Mouse (Mus musculus) midbrain, postnatal 0 days (tissue): ENCODE measurements around the gene Acad10. TPM values are rescaled to one million over a fixed set of nuclear protein-coding genes. Genes with fewer than 3 reads are reported as not detected.
A peak's percentile ranks its signal among the peaks of the same experiment; 100 is the strongest.

Experiments used
- ATAC-seq: fragments of 200-750 bp; cut with Nextera tagmentation; 2 replicates; pipeline ENCODE4 v1.8.0; 2017; ENCODE audit warnings: moderate number of reproducible peaks, mild to moderate bottlenecking, moderate TSS enrichment, moderate library complexity; ENCODE audit not compliant: low FRiP score
- DNase-seq: peaks from one replicate; pipeline ENCODE4 v3.0.0-alpha.2; 2015; ENCODE audit warnings: low spot score
- H3K27ac ChIP-seq: fragments of 300-500 bp; sonication (generic); 2 replicates; pipeline ENCODE4 v1.5.1; 2014; ENCODE audit warnings: low read depth, mild to moderate bottlenecking, low read length, mixed read lengths
- H3K27me3 ChIP-seq: fragments of 300-500 bp; sonication (generic); 2 replicates; pipeline ENCODE4 v1.6.1; 2014; ENCODE audit warnings: low read length, control low read depth, mixed read lengths; ENCODE audit not compliant: insufficient read depth
- H3K36me3 ChIP-seq: fragments of 300-500 bp; sonication (generic); 2 replicates; pipeline ENCODE4 v1.6.1; 2014; ENCODE audit warnings: low read length, control low read depth, mixed read lengths; ENCODE audit not compliant: insufficient read depth
- H3K4me1 ChIP-seq: fragments of 300-500 bp; sonication (generic); 2 replicates; pipeline ENCODE4 v1.6.1; 2014; ENCODE audit warnings: mild to moderate bottlenecking, control low read depth, antibody characterized with exemption, low read length, mixed read lengths; ENCODE audit not compliant: insufficient read depth
- H3K4me2 ChIP-seq: fragments of 300-500 bp; sonication (generic); 2 replicates; pipeline ENCODE4 v1.6.1; 2014; ENCODE audit warnings: low read depth, mild to moderate bottlenecking, low read length, mixed read lengths; ENCODE audit not compliant: poor library complexity, severe bottlenecking
- H3K4me3 ChIP-seq: fragments of 300-500 bp; sonication (generic); 2 replicates; pipeline ENCODE4 v1.5.1; 2014; ENCODE audit warnings: low read depth, mild to moderate bottlenecking, low read length, moderate library complexity
- H3K9ac ChIP-seq: fragments of 300-500 bp; sonication (generic); replicated peaks from 2 replicates; pipeline ENCODE4 v1.6.1; 2014; ENCODE audit warnings: mild to moderate bottlenecking, low read length, moderate library complexity, mixed read lengths; ENCODE audit not compliant: poor library complexity, severe bottlenecking
- H3K9me3 ChIP-seq: fragments of 300-500 bp; sonication (generic); 2 replicates; pipeline ENCODE4 v1.6.1; 2016; ENCODE audit warnings: low read length, control low read depth
- CTCF ChIP-seq: IDR thresholded peaks from 2 replicates; pipeline ENCODE4 v1.5.1; 2016; ENCODE audit warnings: antibody characterized with exemption, mild to moderate bottlenecking
- WGBS: fragments of 180-500 bp; shearing (Covaris S2); extraction: QIAGEN DNeasy Blood & Tissue Kit; methylation state at CpG from one replicate; pipeline ENCODE4 v1.1.7; 2014; 5-methylcytosine and 5-hydroxymethylcytosine counted together
- polyA plus RNA-seq: library from polyadenylated mRNA; unstranded; fragments of >200 nt; fragmentation: Nextera tagmentation; extraction: Ambion mirVana; gene quantifications from 2 replicates; pipeline ENCODE4 v1.2.1, GENCODE M21; 2015
- total RNA-seq: library from RNA; depleted of rRNA; stranded (reverse); fragments of >200 nt; gene quantifications from 2 replicates; pipeline ENCODE4 v1.2.3, GENCODE M21; 2014; rRNA removed

The Acad10 gene
- total and polyA plus RNA-seq, 2 experiments from 2014 or later = 1.4 to 1.7 TPM

GRCm38 (mm10) chr5:121583765-121584501, 76.4 kb downstream of the Acad10 start:
- ATAC-seq = no peak
- Histone ChIP-seq H3K27ac (no peak overlapping the region), H3K4me1 (no peaks in the 10 kb centered on the region), H3K9ac (no peak overlapping the region), H3K27me3 (no peaks in the 10 kb centered on the region), H3K36me3 (peaks cover 10% of the 10 kb centered on the region), H3K9me3 (no peaks in the 10 kb centered on the region), H3K4me3 (no peak overlapping the region), H3K4me2 (no peak overlapping the region)
- DNase-seq = peak; percentile 79
- TF ChIP-seq CTCF = peak; percentile 72
- WGBS = 56% methylated on average over 12 of the region's 12 CpGs

DNA sequence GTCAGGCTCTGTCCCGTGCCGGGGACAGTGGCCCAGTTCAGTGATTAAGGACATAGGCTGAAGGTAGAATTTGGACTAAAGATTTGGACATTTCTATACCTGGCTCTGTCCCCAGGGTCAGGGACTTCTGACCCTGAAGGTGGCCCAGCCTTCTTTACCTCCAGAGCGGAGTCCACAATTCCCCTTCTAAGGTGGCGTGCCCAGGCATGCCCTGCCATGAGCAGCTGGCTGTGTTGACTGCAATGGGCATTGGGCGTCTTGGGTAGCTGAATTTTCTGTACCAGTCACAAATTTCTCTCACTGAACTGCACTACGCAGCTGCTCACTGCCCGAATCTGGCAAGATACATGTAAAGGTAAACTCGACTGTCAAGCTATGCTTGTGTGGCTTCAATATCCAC, 78.4 kb downstream of the Acad10 start:
- Histone ChIP-seq H3K4me2 (no peak overlapping the region), H3K27ac (no peak overlapping the region), H3K27me3 (no peaks in the 10 kb centered on the region), H3K36me3 (peaks cover 18% of the 10 kb centered on the region), H3K4me3 (no peak overlapping the region), H3K9me3 (no peaks in the 10 kb centered on the region), H3K4me1 (no peaks in the 10 kb centered on the region), H3K9ac (no peak overlapping the region)
- DNase-seq (no peak), ATAC-seq (no peak)
- TF ChIP-seq CTCF = no peak
- WGBS = 96% methylated on average over 8 of the region's 8 CpGs

GRCm38 (mm10) chr5:121576927-121577488, 83.3 kb downstream of the Acad10 start:
- TF ChIP-seq CTCF = no peak
- Histone ChIP-seq H3K4me3 (no peak overlapping the region), H3K36me3 (peaks cover 40% of the 10 kb centered on the region), H3K27me3 (no peaks in the 10 kb centered on the region), H3K27ac (no peak overlapping the region), H3K4me2 (no peak overlapping the region), H3K4me1 (no peaks in the 10 kb centered on the region), H3K9ac (no peak overlapping the region), H3K9me3 (no peaks in the 10 kb centered on the region)
- no peak for DNase-seq
- WGBS = 89% methylated on average over 11 of the region's 11 CpGs
- no peak for ATAC-seq

GRCm38 (mm10) chr5:121575867-121576266, 84.4 kb downstream of the Acad10 start:
- Histone ChIP-seq H3K4me1 (no peaks in the 10 kb centered on the region), H3K4me3 (no peak overlapping the region), H3K27ac (no peak overlapping the region), H3K27me3 (no peaks in the 10 kb centered on the region), H3K36me3 (peaks cover 48% of the 10 kb centered on the region), H3K4me2 (no peak overlapping the region), H3K9ac (no peak overlapping the region), H3K9me3 (no peaks in the 10 kb centered on the region)
- no peak for TF ChIP-seq CTCF
- WGBS = 97% methylated on average over 11 of the region's 11 CpGs
- ATAC-seq = no peak
- DNase-seq = no peak

- Histone ChIP-seq H3K9me3 (no peaks in the 10 kb centered on the region), H3K27ac (no peak overlapping the region), H3K36me3 (peaks cover 49% of the 10 kb centered on the region), H3K4me1 (no peaks in the 10 kb centered on the region), H3K9ac (no peak overlapping the region), H3K4me2 (no peak overlapping the region), H3K4me3 (no peak overlapping the region), H3K27me3 (no peaks in the 10 kb centered on the region)
- no peak for DNase-seq
- no peak for ATAC-seq
- no peak for TF ChIP-seq CTCF
- 88% methylated on average over 13 of the region's 13 CpGs for WGBS
Observed at GRCm38 (mm10) chr5:121574145-121574544, 86.2 kb downstream of the Acad10 start.

Other genes starting within 250 kb of the Acad10 start
- 0.66 and 4.6 TPM in 2 replicates for gene Tmem116, start 208.6 kb downstream of the Acad10 start, total RNA-seq
- gene Tmem116, start 208.6 kb downstream of the Acad10 start, polyA plus RNA-seq = 2.0 and 2.5 TPM in 2 replicates
- 70.8 and 86.6 TPM in 2 replicates for gene Erp29, start 208.0 kb downstream of the Acad10 start, total RNA-seq
- gene Erp29, start 208.0 kb downstream of the Acad10 start, polyA plus RNA-seq = 187 and 202 TPM in 2 replicates
- gene Adam1b, start 157.1 kb downstream of the Acad10 start, total RNA-seq = not detected in 2 replicates
- not detected in 2 replicates for gene Adam1b, start 157.1 kb downstream of the Acad10 start, polyA plus RNA-seq
- 17.0 and 21.0 TPM in 2 replicates for gene Adam1a, start 115.0 kb downstream of the Acad10 start, total RNA-seq
- 1.8 and 2.4 TPM in 2 replicates for gene Adam1a, start 115.0 kb downstream of the Acad10 start, polyA plus RNA-seq
- gene Gm42878, start 115.0 kb downstream of the Acad10 start, total RNA-seq = 0.71 TPM in 1 of 2 replicates, not detected in the other
- gene Gm42878, start 115.0 kb downstream of the Acad10 start, polyA plus RNA-seq = not detected in 2 replicates
- gene Mapkapk5, start 114.6 kb downstream of the Acad10 start, total RNA-seq = 72.7 and 78.0 TPM in 2 replicates
- 45.3 and 45.8 TPM in 2 replicates for gene Mapkapk5, start 114.6 kb downstream of the Acad10 start, polyA plus RNA-seq
- gene Aldh2, start 66.7 kb downstream of the Acad10 start, total RNA-seq = 104 TPM in 2 replicates
- gene Aldh2, start 66.7 kb downstream of the Acad10 start, polyA plus RNA-seq = 139 and 147 TPM in 2 replicates
- gene Acad12, start 41.6 kb downstream of the Acad10 start, total RNA-seq = 2.0 and 2.1 TPM in 2 replicates
- 1.8 and 2.1 TPM in 2 replicates for gene Acad12, start 41.6 kb downstream of the Acad10 start, polyA plus RNA-seq
- 47.3 and 48.2 TPM in 2 replicates for gene Brap, start within 50 bp of the Acad10 start, total RNA-seq
- 43.5 and 43.6 TPM in 2 replicates for gene Brap, start within 50 bp of the Acad10 start, polyA plus RNA-seq
- 102 and 103 TPM in 2 replicates for gene Atxn2, start 50.8 kb upstream of the Acad10 start, total RNA-seq
- 82.9 and 103 TPM in 2 replicates for gene Atxn2, start 50.8 kb upstream of the Acad10 start, polyA plus RNA-seq
- gene Sh2b3, start 177.1 kb upstream of the Acad10 start, total RNA-seq = 21.5 and 23.8 TPM in 2 replicates
- 5.9 and 6.4 TPM in 2 replicates for gene Sh2b3, start 177.1 kb upstream of the Acad10 start, polyA plus RNA-seq
- 46.1 and 49.7 TPM in 2 replicates for gene Pheta1, start 188.5 kb upstream of the Acad10 start, total RNA-seq
- 29.8 and 33.1 TPM in 2 replicates for gene Pheta1, start 188.5 kb upstream of the Acad10 start, polyA plus RNA-seq